Mouse (Mus musculus): ENCODE results near the gene Rps27.

The Rps27 gene

GRCm38 (mm10) chr3:90231507-90232333, 18.3 kb upstream of the Rps27 start, which contains the start of gene Jtb:
TSS of gene Jtb (plus strand) at chr3:90231597.
- peak; percentile 94 to 96 for DNase-seq (ENCODE audit: low spot score in 2 of 2)

GRCm38 (mm10) chr3:90231075-90231474, 17.6 kb upstream of the Rps27 start:
- DNase-seq (ENCODE audit: low spot score in 2 of 2), result no peak

GRCm38 (mm10) chr3:90224331-90224730, 10.9 kb upstream of the Rps27 start:
- no peak for DNase-seq (ENCODE audit: low spot score in 2 of 2)

- no peak for DNase-seq (ENCODE audit: low spot score in 2 of 2)
These were observed 9.5 kb upstream of the Rps27 start for GRCm38 (mm10) chr3:90222941-90223340.

GRCm38 (mm10) chr3:90222455-90222854, 9.0 kb upstream of the Rps27 start:
- no peak for DNase-seq (ENCODE audit: low spot score in 2 of 2)

GRCm38 (mm10) chr3:90221123-90221522, 7.7 kb upstream of the Rps27 start:
- no peak for DNase-seq (ENCODE audit: low spot score in 2 of 2)

- peak; percentile 83 to 85 for DNase-seq (ENCODE audit: low spot score in 2 of 2)
These were observed 7.1 kb upstream of the Rps27 start for GRCm38 (mm10) chr3:90220531-90220951.

- DNase-seq (ENCODE audit: low spot score in 2 of 2), result peak in 1 of 2 experiments; percentile 62
These were observed 6.6 kb upstream of the Rps27 start for GRCm38 (mm10) chr3:90220088-90220487.

GRCm38 (mm10) chr3:90215825-90216380, 2.5 kb upstream of the Rps27 start:
- no peak for DNase-seq (ENCODE audit: low spot score in 2 of 2)

- no peak for DNase-seq (ENCODE audit: low spot score in 2 of 2)
These were observed 669 bp upstream of the Rps27 start for GRCm38 (mm10) chr3:90213956-90214684.

GRCm38 (mm10) chr3:90212723-90213122, 728 bp downstream of the Rps27 start:
- DNase-seq (ENCODE audit: low spot score in 2 of 2), result no peak

GRCm38 (mm10) chr3:90211475-90212398, 1.7 kb downstream of the Rps27 start:
- no peak for DNase-seq (ENCODE audit: low spot score in 2 of 2)

- DNase-seq (ENCODE audit: low spot score in 2 of 2), result no peak
These were observed 3.4 kb downstream of the Rps27 start for GRCm38 (mm10) chr3:90209908-90210566.

- no peak for DNase-seq (ENCODE audit: low spot score in 2 of 2)
These were observed 4.8 kb downstream of the Rps27 start for GRCm38 (mm10) chr3:90208662-90209061.

GRCm38 (mm10) chr3:90204582-90204981, 8.9 kb downstream of the Rps27 start:
- no peak for DNase-seq (ENCODE audit: low spot score in 2 of 2)

- DNase-seq (ENCODE audit: low spot score in 2 of 2), result no peak
These were observed 9.8 kb downstream of the Rps27 start for GRCm38 (mm10) chr3:90203619-90204018.

GRCm38 (mm10) chr3:90202884-90203283, 10.6 kb downstream of the Rps27 start:
- DNase-seq (ENCODE audit: low spot score in 2 of 2), result no peak

- DNase-seq (ENCODE audit: low spot score in 2 of 2), result no peak
These were observed 15.9 kb downstream of the Rps27 start for GRCm38 (mm10) chr3:90197548-90197947.

GRCm38 (mm10) chr3:90195644-90196043, 17.8 kb downstream of the Rps27 start:
- DNase-seq (ENCODE audit: low spot score in 2 of 2), result no peak

GRCm38 (mm10) chr3:90194759-90195158, 18.7 kb downstream of the Rps27 start:
- DNase-seq (ENCODE audit: low spot score in 2 of 2), result no peak
